Mouse (Mus musculus) G1E (cell line): ENCODE data around the gene Dqx1. TPM values are rescaled to one million over a fixed set of nuclear protein-coding genes. Genes with fewer than 3 reads are reported as not detected.
A peak's percentile ranks its signal among the peaks of the same experiment; 100 is the strongest.

Experiments used
- ATAC-seq: 2 replicates; pipeline ENCODE4 v1.8.0; 2016; ENCODE audit warnings: mild to moderate bottlenecking; ENCODE audit not compliant: insufficient number of reproducible peaks, poor library complexity, low FRiP score, severe bottlenecking; ENCODE audit errors: extremely low read depth
- DNase-seq: peaks from one replicate; pipeline ENCODE4 v3.0.0; 2012; ENCODE audit warnings: low spot score
- H3K27me3 ChIP-seq: 2 replicates; pipeline ENCODE4 v1.6.1; 2012; ENCODE audit warnings: mild to moderate bottlenecking, low read length, inconsistent platforms; ENCODE audit not compliant: insufficient read depth
- H3K36me3 ChIP-seq: replicated peaks from 2 replicates; pipeline ENCODE3; 2012; ENCODE audit warnings: mild to moderate bottlenecking, inconsistent platforms
- H3K4me1 ChIP-seq: 2 replicates; pipeline ENCODE4 v1.6.1; 2012; ENCODE audit warnings: low read depth, low read length, inconsistent platforms, mixed read lengths; ENCODE audit not compliant: insufficient read depth
- H3K4me3 ChIP-seq: 2 replicates; pipeline ENCODE4 v1.5.1; 2012; ENCODE audit warnings: low read depth, mild to moderate bottlenecking, inconsistent platforms, low read length, moderate library complexity, mixed read lengths
- H3K9me3 ChIP-seq: replicated peaks from 2 replicates; pipeline ENCODE4 v1.6.1; 2012; ENCODE audit warnings: inconsistent platforms
- CTCF ChIP-seq: IDR thresholded peaks from 2 replicates; pipeline ENCODE4 v1.5.1; 2012; ENCODE audit warnings: low read depth, low read length, inconsistent platforms, mixed read lengths
- GATA1 ChIP-seq: IDR thresholded peaks from 2 replicates; pipeline ENCODE4 v1.6.1; 2012; ENCODE audit warnings: borderline replicate concordance, low read length, inconsistent platforms, mixed read lengths
- GATA2 ChIP-seq: IDR thresholded peaks from 2 replicates; pipeline ENCODE4 v1.6.1; 2012; ENCODE audit warnings: low read depth, low read length, inconsistent platforms, borderline replicate concordance
- POLR2AphosphoS5 ChIP-seq: IDR thresholded peaks from 2 replicates; pipeline ENCODE4 v1.6.1; 2012; ENCODE audit warnings: low read depth, low read length, inconsistent platforms; ENCODE audit not compliant: insufficient replicate concordance
- TAL1 ChIP-seq: conservative IDR thresholded peaks from 2 replicates; pipeline ENCODE4 v1.6.1; 2012; ENCODE audit warnings: low read depth, low read length, inconsistent platforms, mixed read lengths
- polyA plus RNA-seq: library from polyadenylated mRNA; stranded (reverse); fragments of >175 nt; gene quantifications from 2 replicates; pipeline ENCODE4 v1.2.3, GENCODE M21; 2012
- total RNA-seq, 2 experiments: library from RNA; stranded (forward) in 1 of 2; stranded (reverse) in 1 of 2; fragments of 200-1000 nt in 1 of 2; fragments of >200 nt in 1 of 2; fragmentation: Nextera tagmentation in 1 of 2; gene quantifications; 2 replicates each; pipeline ENCODE4 v1.2.3; 2014 to 2017

Dqx1 gene
- total and polyA plus RNA-seq, 3 experiments: 2.3 to 28.7 (median 2.5) TPM

GRCm38 (mm10) chr6:83116373-83117164 lies 58.9 kb downstream of the Dqx1 start:
- Histone ChIP-seq H3K36me3 (peaks cover 63% of the 10 kb centered on the region), H3K4me1 (peaks cover 76% of the 10 kb centered on the region), H3K4me3 (peak overlapping the region; percentile 94), H3K27me3 (no peaks in the 10 kb centered on the region), H3K9me3 (no peaks in the 10 kb centered on the region)
- no peak for DNase-seq
- no peak for ATAC-seq
- TF ChIP-seq GATA2: no peak
- TF ChIP-seq TAL1: no peak
- TF ChIP-seq CTCF: no peak
- TF ChIP-seq GATA1: no peak
- no peak for TF ChIP-seq POLR2AphosphoS5

Other genes starting within 250 kb of the Dqx1 start
- not detected in 2 replicates for gene Sema4f, start 118.1 kb upstream of the Dqx1 start, total RNA-seq (2014; fragmentation: Nextera tagmentation)
- 0.11 TPM in 1 of 2 replicates, not detected in the other for gene Sema4f, start 118.1 kb upstream of the Dqx1 start, total RNA-seq (2017)
- gene Sema4f, start 118.1 kb upstream of the Dqx1 start, polyA plus RNA-seq: not detected in 2 replicates
- 6.7 and 12.3 TPM in 2 replicates for gene M1ap, start 110.9 kb upstream of the Dqx1 start, total RNA-seq (2014; fragmentation: Nextera tagmentation)
- 3.3 and 3.5 TPM in 2 replicates for gene M1ap, start 110.9 kb upstream of the Dqx1 start, total RNA-seq (2017)
- 7.4 and 8.2 TPM in 2 replicates for gene M1ap, start 110.9 kb upstream of the Dqx1 start, polyA plus RNA-seq
- gene Dok1, start 24.4 kb upstream of the Dqx1 start, total RNA-seq (2014; fragmentation: Nextera tagmentation): 5.1 and 7.8 TPM in 2 replicates
- gene Dok1, start 24.4 kb upstream of the Dqx1 start, total RNA-seq (2017): 28.4 and 30.6 TPM in 2 replicates
- gene Dok1, start 24.4 kb upstream of the Dqx1 start, polyA plus RNA-seq: 78.1 and 82.5 TPM in 2 replicates
- gene Loxl3, start 23.7 kb upstream of the Dqx1 start, total RNA-seq (2014; fragmentation: Nextera tagmentation): 0.75 and 0.87 TPM in 2 replicates
- 0.71 and 1.1 TPM in 2 replicates for gene Loxl3, start 23.7 kb upstream of the Dqx1 start, total RNA-seq (2017)
- gene Loxl3, start 23.7 kb upstream of the Dqx1 start, polyA plus RNA-seq: 0.12 and 0.32 TPM in 2 replicates
- gene Aup1, start 3.3 kb upstream of the Dqx1 start, total RNA-seq (2014; fragmentation: Nextera tagmentation): 409 and 454 TPM in 2 replicates
- gene Aup1, start 3.3 kb upstream of the Dqx1 start, total RNA-seq (2017): 133 and 163 TPM in 2 replicates
- gene Aup1, start 3.3 kb upstream of the Dqx1 start, polyA plus RNA-seq: 1,014 and 1,378 TPM in 2 replicates
- gene Htra2, start 2.6 kb upstream of the Dqx1 start, total RNA-seq (2014; fragmentation: Nextera tagmentation): 36.0 and 39.9 TPM in 2 replicates
- 36.7 and 47.0 TPM in 2 replicates for gene Htra2, start 2.6 kb upstream of the Dqx1 start, total RNA-seq (2017)
- gene Htra2, start 2.6 kb upstream of the Dqx1 start, polyA plus RNA-seq: 35.6 and 36.5 TPM in 2 replicates
- not detected in 2 replicates for gene Tlx2, start 12.4 kb downstream of the Dqx1 start, total RNA-seq (2014; fragmentation: Nextera tagmentation)
- gene Tlx2, start 12.4 kb downstream of the Dqx1 start, total RNA-seq (2017): not detected in 2 replicates
- gene Tlx2, start 12.4 kb downstream of the Dqx1 start, polyA plus RNA-seq: not detected in 2 replicates
- gene Pcgf1, start 20.0 kb downstream of the Dqx1 start, total RNA-seq (2014; fragmentation: Nextera tagmentation): 41.1 and 57.1 TPM in 2 replicates
- gene Pcgf1, start 20.0 kb downstream of the Dqx1 start, total RNA-seq (2017): 14.5 and 17.8 TPM in 2 replicates
- gene Pcgf1, start 20.0 kb downstream of the Dqx1 start, polyA plus RNA-seq: 8.7 and 10.8 TPM in 2 replicates
- gene Lbx2, start 28.5 kb downstream of the Dqx1 start, total RNA-seq (2014; fragmentation: Nextera tagmentation): not detected in 2 replicates
- not detected in 2 replicates for gene Lbx2, start 28.5 kb downstream of the Dqx1 start, total RNA-seq (2017)
- 0.15 and 0.19 TPM in 2 replicates for gene Lbx2, start 28.5 kb downstream of the Dqx1 start, polyA plus RNA-seq
- 1.0 and 3.4 TPM in 2 replicates for gene Ccdc142, start 43.8 kb downstream of the Dqx1 start, total RNA-seq (2014; fragmentation: Nextera tagmentation)
- gene Ccdc142, start 43.8 kb downstream of the Dqx1 start, total RNA-seq (2017): 4.2 and 4.4 TPM in 2 replicates
- 5.5 and 6.3 TPM in 2 replicates for gene Ccdc142, start 43.8 kb downstream of the Dqx1 start, polyA plus RNA-seq
- gene Gm42688, start 43.8 kb downstream of the Dqx1 start, total RNA-seq (2014; fragmentation: Nextera tagmentation): 2.6 and 2.9 TPM in 2 replicates
- 3.9 and 4.3 TPM in 2 replicates for gene Gm42688, start 43.8 kb downstream of the Dqx1 start, total RNA-seq (2017)
- gene Gm42688, start 43.8 kb downstream of the Dqx1 start, polyA plus RNA-seq: 2.5 and 3.4 TPM in 2 replicates
- 17.5 and 22.1 TPM in 2 replicates for gene Mrpl53, start 51.2 kb downstream of the Dqx1 start, total RNA-seq (2014; fragmentation: Nextera tagmentation)
- 28.5 and 32.5 TPM in 2 replicates for gene Mrpl53, start 51.2 kb downstream of the Dqx1 start, total RNA-seq (2017)
- 43.2 and 51.2 TPM in 2 replicates for gene Mrpl53, start 51.2 kb downstream of the Dqx1 start, polyA plus RNA-seq
- 26.5 and 28.3 TPM in 2 replicates for gene Mogs, start 57.7 kb downstream of the Dqx1 start, total RNA-seq (2014; fragmentation: Nextera tagmentation)
- gene Mogs, start 57.7 kb downstream of the Dqx1 start, total RNA-seq (2017): 44.6 and 47.7 TPM in 2 replicates
- gene Mogs, start 57.7 kb downstream of the Dqx1 start, polyA plus RNA-seq: 104 and 116 TPM in 2 replicates
- 30.8 and 49.1 TPM in 2 replicates for gene Wbp1, start 63.7 kb downstream of the Dqx1 start, total RNA-seq (2014; fragmentation: Nextera tagmentation)
- 94.7 and 104 TPM in 2 replicates for gene Wbp1, start 63.7 kb downstream of the Dqx1 start, total RNA-seq (2017)
- 32.3 and 47.9 TPM in 2 replicates for gene Wbp1, start 63.7 kb downstream of the Dqx1 start, polyA plus RNA-seq
- gene Ino80b, start 67.6 kb downstream of the Dqx1 start, total RNA-seq (2014; fragmentation: Nextera tagmentation): 19.7 and 20.5 TPM in 2 replicates
- 21.1 and 27.1 TPM in 2 replicates for gene Ino80b, start 67.6 kb downstream of the Dqx1 start, total RNA-seq (2017)
- gene Ino80b, start 67.6 kb downstream of the Dqx1 start, polyA plus RNA-seq: 121 and 171 TPM in 2 replicates
- 6.8 and 7.6 TPM in 2 replicates for gene Rtkn, start 77.6 kb downstream of the Dqx1 start, total RNA-seq (2014; fragmentation: Nextera tagmentation)
- gene Rtkn, start 77.6 kb downstream of the Dqx1 start, total RNA-seq (2017): 4.0 and 4.9 TPM in 2 replicates
- 34.2 and 48.4 TPM in 2 replicates for gene Rtkn, start 77.6 kb downstream of the Dqx1 start, polyA plus RNA-seq
- gene Wdr54, start 98.6 kb downstream of the Dqx1 start, total RNA-seq (2014; fragmentation: Nextera tagmentation): not detected in 2 replicates
- 0.27 TPM in 1 of 2 replicates, not detected in the other for gene Wdr54, start 98.6 kb downstream of the Dqx1 start, total RNA-seq (2017)
- gene Wdr54, start 98.6 kb downstream of the Dqx1 start, polyA plus RNA-seq: not detected in 2 replicates
- not detected in 2 replicates for gene 1700003E16Rik, start 98.6 kb downstream of the Dqx1 start, total RNA-seq (2014; fragmentation: Nextera tagmentation)
- gene 1700003E16Rik, start 98.6 kb downstream of the Dqx1 start, total RNA-seq (2017): 0.12 and 0.16 TPM in 2 replicates
- not detected in 2 replicates for gene 1700003E16Rik, start 98.6 kb downstream of the Dqx1 start, polyA plus RNA-seq
- 83.0 and 86.3 TPM in 2 replicates for gene Dctn1, start 108.1 kb downstream of the Dqx1 start, total RNA-seq (2014; fragmentation: Nextera tagmentation)
- gene Dctn1, start 108.1 kb downstream of the Dqx1 start, total RNA-seq (2017): 31.0 and 51.6 TPM in 2 replicates
- gene Dctn1, start 108.1 kb downstream of the Dqx1 start, polyA plus RNA-seq: 243 and 444 TPM in 2 replicates
- gene Slc4a5, start 162.0 kb downstream of the Dqx1 start, total RNA-seq (2014; fragmentation: Nextera tagmentation): not detected in 2 replicates
- gene Slc4a5, start 162.0 kb downstream of the Dqx1 start, total RNA-seq (2017): 0.05 TPM in 1 of 2 replicates, not detected in the other
- not detected in 2 replicates for gene Slc4a5, start 162.0 kb downstream of the Dqx1 start, polyA plus RNA-seq